Mouse (Mus musculus) lung, embryonic 15.5 days (tissue): Measurements from ENCODE around the gene Igsf9b. TPM values are rescaled to one million over a fixed set of nuclear protein-coding genes. Genes with fewer than 3 reads are reported as not detected.

Experiments
- ATAC-seq: fragments of 200-750 bp; cut with Nextera tagmentation; 2 replicates; pipeline ENCODE4 v1.8.0; 2017; ENCODE audit warnings: moderate number of reproducible peaks, borderline replicate concordance; ENCODE audit not compliant: low FRiP score, low TSS enrichment; ENCODE audit errors: extremely low read depth
- H3K27ac ChIP-seq: fragments of 300-500 bp; sonication (generic); 2 replicates; pipeline ENCODE4 v1.5.1; 2015; ENCODE audit warnings: moderate library complexity, mild to moderate bottlenecking, inconsistent platforms
- H3K27me3 ChIP-seq: fragments of 300-500 bp; sonication (generic); 2 replicates; pipeline ENCODE4 v1.6.1; 2015; ENCODE audit warnings: inconsistent platforms
- H3K36me3 ChIP-seq: fragments of 300-500 bp; sonication (generic); 2 replicates; pipeline ENCODE4 v1.6.1; 2015; ENCODE audit warnings: inconsistent platforms
- H3K4me1 ChIP-seq: fragments of 300-500 bp; sonication (generic); 2 replicates; pipeline ENCODE4 v1.6.1; 2015; ENCODE audit warnings: inconsistent platforms
- H3K4me2 ChIP-seq: fragments of 300-500 bp; sonication (generic); 2 replicates; pipeline ENCODE4 v1.6.1; 2015; ENCODE audit warnings: inconsistent platforms, mild to moderate bottlenecking, moderate library complexity
- H3K4me3 ChIP-seq: fragments of 300-500 bp; sonication (generic); 2 replicates; pipeline ENCODE4 v1.5.1; 2015; ENCODE audit warnings: mild to moderate bottlenecking, inconsistent platforms
- H3K9ac ChIP-seq: fragments of 300-500 bp; sonication (generic); 2 replicates; pipeline ENCODE4 v1.6.1; 2015; ENCODE audit warnings: inconsistent platforms
- H3K9me3 ChIP-seq: fragments of 300-500 bp; sonication (generic); 2 replicates; pipeline ENCODE4 v1.6.1; 2016; ENCODE audit warnings: inconsistent platforms
- WGBS: fragments of 180-500 bp; shearing (Covaris S2); methylation state at CpG from one replicate; pipeline ENCODE4 v1.1.7; 2015; 5-methylcytosine and 5-hydroxymethylcytosine counted together
- polyA plus RNA-seq: library from polyadenylated mRNA; unstranded; fragments of >200 nt; fragmentation: Nextera tagmentation; extraction: Ambion mirVana; gene quantifications from 2 replicates; pipeline ENCODE4 v1.2.1, GENCODE M21; 2015

Igsf9b gene
- polyA plus RNA-seq: 3.0 and 3.1 TPM in 2 replicates

- peak; percentile 98 for ATAC-seq
- Histone ChIP-seq H3K9me3 (no peaks in the 10 kb centered on the region), H3K27ac (no peak within 1 kb of the TSS), H3K9ac (peak within 1 kb of the TSS; percentile 31), H3K4me3 (peak within 1 kb of the TSS; percentile 59), H3K27me3 (peaks cover 46% of the 10 kb centered on the region), H3K4me2 (peak within 1 kb of the TSS; percentile 91), H3K36me3 (no peaks in the 10 kb centered on the region), H3K4me1 (peaks cover 16% of the 10 kb centered on the region)
- WGBS: under 1% methylated on average over 40 of the region's 40 CpGs
Measured at GRCm38 (mm10) chr9:27298411-27299285, at the start of gene Igsf9b. Gene Igsf9b (plus strand): TSS chr9:27299204.

GRCm38 (mm10) chr9:27252034-27252714, 46.8 kb upstream of the Igsf9b start:
- H3K9ac ChIP-seq: no peak overlapping the region
- H3K4me1 ChIP-seq: no peaks in the 10 kb centered on the region
- no peak overlapping the region for H3K27ac ChIP-seq
- ATAC-seq: no peak
- H3K4me3 ChIP-seq: no peak overlapping the region
- no peaks in the 10 kb centered on the region for H3K36me3 ChIP-seq
- no peaks in the 10 kb centered on the region for H3K9me3 ChIP-seq
- WGBS: 56% methylated on average over 7 of the region's 7 CpGs
- no peaks in the 10 kb centered on the region for H3K27me3 ChIP-seq
- H3K4me2 ChIP-seq: no peak overlapping the region

GRCm38 (mm10) chr9:27256454-27256853, 42.5 kb upstream of the Igsf9b start:
- Histone ChIP-seq H3K9me3 (no peaks in the 10 kb centered on the region), H3K4me2 (no peak overlapping the region), H3K4me1 (no peaks in the 10 kb centered on the region), H3K4me3 (no peak overlapping the region), H3K9ac (no peak overlapping the region), H3K27ac (no peak overlapping the region), H3K36me3 (no peaks in the 10 kb centered on the region), H3K27me3 (no peaks in the 10 kb centered on the region)
- 46% methylated on average over 6 of the region's 6 CpGs for WGBS
- no peak for ATAC-seq

- H3K4me2 ChIP-seq: no peak overlapping the region
- no peak for ATAC-seq
- H3K27ac ChIP-seq: no peak overlapping the region
- H3K4me1 ChIP-seq: no peaks in the 10 kb centered on the region
- H3K36me3 ChIP-seq: no peaks in the 10 kb centered on the region
- no peak overlapping the region for H3K4me3 ChIP-seq
- H3K9me3 ChIP-seq: no peaks in the 10 kb centered on the region
- H3K27me3 ChIP-seq: no peaks in the 10 kb centered on the region
- H3K9ac ChIP-seq: no peak overlapping the region
- WGBS: 64% methylated on average over 3 of the region's 3 CpGs
Measured at GRCm38 (mm10) chr9:27260378-27260947, 38.5 kb upstream of the Igsf9b start.

GRCm38 (mm10) chr9:27261905-27262304, 37.1 kb upstream of the Igsf9b start:
- H3K4me3 ChIP-seq: no peak overlapping the region
- no peaks in the 10 kb centered on the region for H3K36me3 ChIP-seq
- H3K9me3 ChIP-seq: no peaks in the 10 kb centered on the region
- ATAC-seq: no peak
- H3K9ac ChIP-seq: no peak overlapping the region
- no peak overlapping the region for H3K27ac ChIP-seq
- WGBS: 73% methylated on average over 2 of the region's 2 CpGs
- H3K27me3 ChIP-seq: no peaks in the 10 kb centered on the region
- H3K4me2 ChIP-seq: no peak overlapping the region
- no peaks in the 10 kb centered on the region for H3K4me1 ChIP-seq

GRCm38 (mm10) chr9:27265009-27265408, 34.0 kb upstream of the Igsf9b start:
- H3K4me3 ChIP-seq: no peak overlapping the region
- no peaks in the 10 kb centered on the region for H3K4me1 ChIP-seq
- WGBS: 45% methylated on average over 3 of the region's 3 CpGs
- H3K9ac ChIP-seq: no peak overlapping the region
- H3K4me2 ChIP-seq: no peak overlapping the region
- ATAC-seq: no peak
- no peak overlapping the region for H3K27ac ChIP-seq
- no peaks in the 10 kb centered on the region for H3K36me3 ChIP-seq
- no peaks in the 10 kb centered on the region for H3K9me3 ChIP-seq
- H3K27me3 ChIP-seq: no peaks in the 10 kb centered on the region

GRCm38 (mm10) chr9:27267878-27268277, 31.1 kb upstream of the Igsf9b start:
- Histone ChIP-seq H3K36me3 (no peaks in the 10 kb centered on the region), H3K4me1 (no peaks in the 10 kb centered on the region), H3K27ac (no peak overlapping the region), H3K4me3 (no peak overlapping the region), H3K4me2 (no peak overlapping the region), H3K9ac (no peak overlapping the region), H3K27me3 (no peaks in the 10 kb centered on the region), H3K9me3 (no peaks in the 10 kb centered on the region)
- no peak for ATAC-seq
- 77% methylated on average over 5 of the region's 5 CpGs for WGBS

GRCm38 (mm10) chr9:27268493-27268892, 30.5 kb upstream of the Igsf9b start:
- WGBS: 79% methylated on average over 4 of the region's 4 CpGs

GRCm38 (mm10) chr9:27269322-27269721, 29.7 kb upstream of the Igsf9b start:
- H3K4me1 ChIP-seq: no peaks in the 10 kb centered on the region
- H3K36me3 ChIP-seq: no peaks in the 10 kb centered on the region
- H3K4me3 ChIP-seq: no peak overlapping the region
- no peak overlapping the region for H3K9ac ChIP-seq
- 67% methylated on average over 4 of the region's 4 CpGs for WGBS
- H3K27me3 ChIP-seq: no peaks in the 10 kb centered on the region
- H3K9me3 ChIP-seq: no peaks in the 10 kb centered on the region
- ATAC-seq: no peak
- H3K4me2 ChIP-seq: no peak overlapping the region
- no peak overlapping the region for H3K27ac ChIP-seq

More at GRCm38 (mm10) chr9:27268493-27268892, 30.5 kb upstream of the Igsf9b start:
- Histone ChIP-seq H3K4me3 (no peak overlapping the region), H3K27me3 (no peaks in the 10 kb centered on the region), H3K27ac (no peak overlapping the region), H3K9me3 (no peaks in the 10 kb centered on the region), H3K36me3 (no peaks in the 10 kb centered on the region), H3K4me1 (no peaks in the 10 kb centered on the region), H3K4me2 (no peak overlapping the region), H3K9ac (no peak overlapping the region)
- no peak for ATAC-seq

- Histone ChIP-seq H3K27me3 (no peaks in the 10 kb centered on the region), H3K4me3 (no peak overlapping the region), H3K9me3 (no peaks in the 10 kb centered on the region), H3K27ac (no peak overlapping the region), H3K4me2 (no peak overlapping the region), H3K36me3 (no peaks in the 10 kb centered on the region), H3K9ac (no peak overlapping the region), H3K4me1 (no peaks in the 10 kb centered on the region)
- ATAC-seq: no peak
- WGBS: 78% methylated on average over 2 of the region's 2 CpGs
Measured at GRCm38 (mm10) chr9:27269904-27270303, 29.1 kb upstream of the Igsf9b start.

- WGBS: 84% methylated on average over 2 of the region's 2 CpGs
- no peaks in the 10 kb centered on the region for H3K4me1 ChIP-seq
- no peak overlapping the region for H3K27ac ChIP-seq
- no peak for ATAC-seq
- no peak overlapping the region for H3K9ac ChIP-seq
- H3K27me3 ChIP-seq: no peaks in the 10 kb centered on the region
- no peak overlapping the region for H3K4me2 ChIP-seq
- H3K36me3 ChIP-seq: no peaks in the 10 kb centered on the region
- no peaks in the 10 kb centered on the region for H3K9me3 ChIP-seq
- no peak overlapping the region for H3K4me3 ChIP-seq
Measured at GRCm38 (mm10) chr9:27271899-27272298, 27.1 kb upstream of the Igsf9b start.

- Histone ChIP-seq H3K27me3 (no peaks in the 10 kb centered on the region), H3K36me3 (no peaks in the 10 kb centered on the region), H3K4me3 (no peak overlapping the region), H3K9me3 (no peaks in the 10 kb centered on the region), H3K4me2 (no peak overlapping the region), H3K4me1 (no peaks in the 10 kb centered on the region), H3K27ac (no peak overlapping the region), H3K9ac (no peak overlapping the region)
- no peak for ATAC-seq
- WGBS: 89% methylated on average over 1 of the region's 1 CpGs
Measured at GRCm38 (mm10) chr9:27272858-27273257, 26.1 kb upstream of the Igsf9b start.
